Mouse (Mus musculus) embryonic facial prominence, embryonic 14.5 days (tissue): Measurements from ENCODE around the gene Lhx3. TPM values are rescaled to one million over a fixed set of nuclear protein-coding genes. Genes with fewer than 3 reads are reported as not detected.
A peak's percentile ranks its signal among the peaks of the same experiment; 100 is the strongest.

ENCODE experiments used
- ATAC-seq: fragments of 200-750 bp; cut with Nextera tagmentation; 2 replicates; pipeline ENCODE4 v1.8.0; 2017; ENCODE audit warnings: low read depth, moderate number of reproducible peaks, moderate TSS enrichment
- DNase-seq: peaks from one replicate; pipeline ENCODE4 v3.0.0-alpha.2; 2015; ENCODE audit warnings: low spot score
- H3K27ac ChIP-seq: fragments of 300-500 bp; sonication (generic); replicated peaks from 2 replicates; pipeline ENCODE4 v1.5.1; 2014; ENCODE audit warnings: low read depth, mild to moderate bottlenecking, low read length, moderate library complexity
- H3K27me3 ChIP-seq: fragments of 300-500 bp; sonication (generic); replicated peaks from 2 replicates; pipeline ENCODE4 v1.6.1; 2014; ENCODE audit warnings: low read length; ENCODE audit not compliant: control insufficient read depth, insufficient read depth
- H3K36me3 ChIP-seq: fragments of 300-500 bp; sonication (generic); 2 replicates; pipeline ENCODE4 v1.6.1; 2014; ENCODE audit warnings: low read length, mixed read lengths; ENCODE audit not compliant: control insufficient read depth, insufficient read depth
- H3K4me1 ChIP-seq: fragments of 300-500 bp; sonication (generic); 2 replicates; pipeline ENCODE4 v1.6.1; 2014; ENCODE audit warnings: antibody characterized with exemption, low read length; ENCODE audit not compliant: control insufficient read depth, insufficient read depth
- H3K4me2 ChIP-seq: fragments of 300-500 bp; sonication (generic); 2 replicates; pipeline ENCODE4 v1.6.1; 2014; ENCODE audit warnings: low read depth, mild to moderate bottlenecking, low read length, moderate library complexity, mixed read lengths
- H3K4me3 ChIP-seq: fragments of 300-500 bp; sonication (generic); 2 replicates; pipeline ENCODE4 v1.5.1; 2014; ENCODE audit warnings: low read depth, mild to moderate bottlenecking, low read length
- H3K9ac ChIP-seq: fragments of 300-500 bp; sonication (generic); 2 replicates; pipeline ENCODE4 v1.6.1; 2014; ENCODE audit warnings: low read depth, mild to moderate bottlenecking, low read length, moderate library complexity, mixed read lengths
- H3K9me3 ChIP-seq: fragments of 300-500 bp; sonication (generic); 2 replicates; pipeline ENCODE4 v1.6.1; 2016; ENCODE audit warnings: low read length; ENCODE audit not compliant: control insufficient read depth
- WGBS: fragments of 180-500 bp; shearing (Covaris S2); extraction: QIAGEN DNeasy Blood & Tissue Kit; methylation state at CpG from one replicate; pipeline ENCODE4 v1.1.7; 2014; 5-methylcytosine and 5-hydroxymethylcytosine counted together
- polyA plus RNA-seq: library from polyadenylated mRNA; unstranded; fragments of >200 nt; fragmentation: Nextera tagmentation; extraction: Ambion mirVana; gene quantifications from 2 replicates; pipeline ENCODE4 v1.2.1, GENCODE M21; 2014

Lhx3 gene
- polyA plus RNA-seq, 1 experiment from 2014 or later = 1.2 TPM

DNA sequence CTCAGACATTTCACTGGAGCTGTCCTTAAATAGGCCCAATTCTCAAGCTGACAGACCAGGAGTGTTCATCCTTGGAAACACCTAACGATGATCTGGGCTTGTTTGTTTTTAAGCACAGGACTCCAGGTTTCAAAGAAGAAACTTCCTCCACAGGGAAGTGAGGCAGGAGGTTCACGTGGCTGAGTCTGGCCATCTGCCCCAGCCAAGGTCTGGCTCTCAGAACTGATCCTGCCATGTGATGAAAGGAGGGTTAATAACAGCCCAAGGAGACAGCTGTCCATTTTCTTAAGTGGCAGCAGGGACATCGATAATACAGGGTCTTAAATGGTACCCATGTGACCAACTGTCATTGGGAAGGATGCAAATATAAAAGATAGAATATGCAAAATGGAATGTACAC lies 1.5 kb upstream of the Lhx3 start:
- peaks cover 35% of the 10 kb centered on the region for H3K27me3 ChIP-seq
- DNase-seq = no peak
- no peak for ATAC-seq
- no peak overlapping the region for H3K9ac ChIP-seq
- no peak overlapping the region for H3K27ac ChIP-seq
- H3K36me3 ChIP-seq = peaks cover 35% of the 10 kb centered on the region
- no peak overlapping the region for H3K4me3 ChIP-seq
- no peaks in the 10 kb centered on the region for H3K9me3 ChIP-seq
- no peak overlapping the region for H3K4me2 ChIP-seq
- no peaks in the 10 kb centered on the region for H3K4me1 ChIP-seq
- WGBS = 82% methylated on average over 3 of the region's 3 CpGs

GRCm38 (mm10) chr2:26207559-26207958 lies 530 bp downstream of the Lhx3 start:
- no peak overlapping the region for H3K27ac ChIP-seq
- DNase-seq (no peak), ATAC-seq (no peak)
- peaks cover 23% of the 10 kb centered on the region for H3K36me3 ChIP-seq
- no peaks in the 10 kb centered on the region for H3K9me3 ChIP-seq
- H3K4me1 ChIP-seq = no peaks in the 10 kb centered on the region
- WGBS = 3% methylated on average over 9 of the region's 9 CpGs
- peaks cover 55% of the 10 kb centered on the region for H3K27me3 ChIP-seq
- H3K9ac ChIP-seq = no peak overlapping the region
- no peak overlapping the region for H3K4me2 ChIP-seq
- no peak overlapping the region for H3K4me3 ChIP-seq

DNA sequence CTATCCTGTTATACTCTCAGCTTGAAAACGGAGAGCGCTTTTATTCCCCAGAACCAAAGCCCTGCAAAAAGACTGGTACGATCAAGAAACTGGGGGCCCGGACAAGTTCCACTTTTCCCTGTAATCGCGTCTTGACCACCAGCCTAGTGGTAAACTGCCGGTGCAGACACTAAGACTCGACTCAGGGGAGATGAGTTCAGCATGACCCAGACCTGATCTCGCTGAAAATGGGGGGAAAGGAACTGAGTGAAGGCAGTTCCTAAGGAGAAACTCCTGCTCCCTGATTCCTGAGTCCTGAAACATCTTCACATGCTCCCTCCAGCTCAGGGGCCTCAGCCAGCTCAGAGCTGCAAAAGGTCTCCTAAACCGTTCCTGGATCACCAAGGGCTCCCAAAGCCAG lies 2.3 kb downstream of the Lhx3 start:
- Histone ChIP-seq H3K9me3 (no peaks in the 10 kb centered on the region), H3K4me3 (no peak overlapping the region), H3K4me2 (no peak overlapping the region), H3K27me3 (peaks cover 73% of the 10 kb centered on the region), H3K9ac (no peak overlapping the region), H3K36me3 (peaks cover 7% of the 10 kb centered on the region), H3K27ac (no peak overlapping the region), H3K4me1 (no peaks in the 10 kb centered on the region)
- 12% methylated on average over 10 of the region's 10 CpGs for WGBS
- no peak for ATAC-seq
- no peak for DNase-seq

DNA sequence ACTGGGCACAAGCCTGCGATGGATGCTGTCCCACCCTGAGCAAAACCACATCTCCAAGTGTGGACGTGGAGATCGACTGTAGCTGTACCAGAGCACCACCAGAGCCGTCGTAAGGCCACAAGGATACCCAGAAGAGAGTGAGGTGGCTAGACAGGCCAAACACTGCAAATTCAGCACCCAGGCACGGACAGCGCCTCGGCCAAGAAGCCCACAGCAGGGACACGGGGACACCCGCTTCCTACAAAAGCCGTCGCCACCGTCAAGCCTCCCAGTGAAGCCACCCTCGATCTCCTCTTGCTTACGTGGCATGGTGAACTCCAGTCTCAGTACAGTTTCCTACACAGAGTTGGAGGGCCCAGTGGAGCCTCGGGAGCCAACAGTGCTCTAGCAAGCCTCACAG lies 3.0 kb downstream of the Lhx3 start:
- Histone ChIP-seq H3K27me3 (peaks cover 79% of the 10 kb centered on the region), H3K4me3 (no peak overlapping the region), H3K4me2 (no peak overlapping the region), H3K36me3 (0 out of 2 replicates have a peak, but pooled peaks cover under 1% of the 10 kb centered on the region), H3K27ac (no peak overlapping the region), H3K9me3 (no peaks in the 10 kb centered on the region), H3K9ac (no peak overlapping the region), H3K4me1 (no peaks in the 10 kb centered on the region)
- under 1% methylated on average over 16 of the region's 16 CpGs for WGBS
- no peak for ATAC-seq
- DNase-seq = peak; percentile 41

DNA sequence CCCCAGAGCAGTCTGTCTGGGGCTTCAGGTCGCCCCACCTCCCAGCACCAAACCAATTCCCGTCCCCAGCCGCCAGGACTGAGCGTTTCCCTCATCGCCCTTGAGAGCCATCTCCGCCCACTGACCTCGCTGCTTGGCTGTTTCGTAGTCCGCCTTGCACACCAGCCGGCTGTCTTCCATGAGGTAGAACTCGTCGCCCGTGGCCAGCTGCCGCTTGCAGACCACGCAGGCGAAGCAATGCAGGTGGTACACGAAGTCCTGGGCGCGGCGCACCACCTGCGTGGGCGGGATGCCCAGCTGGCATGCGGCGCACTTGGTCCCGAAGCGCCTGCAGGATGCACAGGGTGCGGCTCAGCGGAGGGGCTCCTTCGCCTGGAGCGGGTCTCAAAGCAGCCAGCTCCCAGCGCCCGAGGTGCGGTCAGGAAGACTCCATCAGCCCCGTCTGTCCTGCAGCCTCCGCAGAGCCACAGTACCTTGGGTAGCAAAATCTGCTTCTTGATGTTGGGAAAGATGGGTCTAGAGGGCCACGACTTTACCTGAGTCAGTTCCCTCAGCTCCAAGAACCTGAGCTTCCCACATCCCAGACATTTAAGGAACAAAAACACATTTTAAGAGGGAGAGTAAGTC lies 5.1 kb downstream of the Lhx3 start:
- no peak overlapping the region for H3K4me2 ChIP-seq
- no peaks in the 10 kb centered on the region for H3K4me1 ChIP-seq
- DNase-seq (no peak), ATAC-seq (no peak)
- no peak overlapping the region for H3K9ac ChIP-seq
- no peaks in the 10 kb centered on the region for H3K36me3 ChIP-seq
- WGBS = 2% methylated on average over 31 of the region's 36 CpGs
- no peak overlapping the region for H3K27ac ChIP-seq
- H3K27me3 ChIP-seq = peaks cover 100% of the 10 kb centered on the region
- H3K4me3 ChIP-seq = no peak overlapping the region
- H3K9me3 ChIP-seq = no peaks in the 10 kb centered on the region

DNA sequence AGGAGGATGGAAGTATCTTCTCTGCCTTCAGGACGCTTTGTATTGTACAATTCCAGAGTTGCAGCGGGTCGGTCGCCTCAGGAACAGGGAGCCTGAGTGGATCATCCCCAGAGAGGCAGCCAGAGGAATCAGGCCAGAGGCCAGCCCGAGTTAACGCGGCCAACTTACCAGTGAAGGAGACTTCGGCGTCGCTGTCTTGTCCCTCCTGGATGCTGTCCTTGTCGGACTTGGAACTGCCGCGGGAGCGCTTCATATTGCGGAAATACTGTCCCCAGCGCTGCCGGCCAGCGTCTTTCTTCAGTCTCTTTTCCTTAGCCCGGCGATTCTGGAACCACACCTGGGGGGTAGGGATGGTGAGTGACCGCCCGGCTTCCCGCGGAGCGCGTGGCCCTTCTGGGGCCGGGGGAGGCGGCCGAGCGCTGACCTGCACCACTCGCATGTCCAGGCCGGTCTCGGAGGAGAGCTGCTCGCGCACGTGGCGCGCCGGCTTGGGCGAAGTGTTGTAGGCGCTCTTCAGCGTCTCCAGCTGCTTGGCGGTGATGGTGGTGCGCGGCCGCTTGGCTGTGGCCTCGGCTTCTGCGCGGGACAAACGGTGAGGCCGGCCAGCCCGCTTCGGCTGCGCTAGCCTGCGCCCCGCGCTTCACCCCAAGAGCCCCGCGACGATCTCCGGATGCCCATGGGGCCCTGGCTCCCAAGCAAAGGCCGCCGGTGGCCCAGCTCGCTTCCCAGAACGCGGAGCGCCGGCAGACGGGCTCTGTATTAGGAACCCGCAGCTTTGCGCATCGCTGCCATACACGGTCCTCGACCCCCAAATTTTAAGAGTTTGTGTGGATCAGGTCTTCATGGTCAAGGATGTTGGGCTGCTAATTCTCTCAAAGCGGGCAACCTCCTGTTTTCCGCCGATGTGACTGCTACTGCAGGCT lies 5.9 kb downstream of the Lhx3 start:
- under 1% methylated on average over 51 of the region's 77 CpGs for WGBS
- 0 out of 2 replicates have a peak overlapping the region, but pooled peaks have one; percentile 4 for H3K4me3 ChIP-seq
- H3K4me2 ChIP-seq = no peak overlapping the region
- H3K36me3 ChIP-seq = no peaks in the 10 kb centered on the region
- ATAC-seq = no peak
- no peaks in the 10 kb centered on the region for H3K4me1 ChIP-seq
- DNase-seq = no peak
- H3K9ac ChIP-seq = no peak overlapping the region
- H3K27me3 ChIP-seq = peaks cover 100% of the 10 kb centered on the region
- no peak overlapping the region for H3K27ac ChIP-seq
- no peaks in the 10 kb centered on the region for H3K9me3 ChIP-seq

- peaks cover 100% of the 10 kb centered on the region for H3K27me3 ChIP-seq
- H3K4me2 ChIP-seq = no peak overlapping the region
- WGBS = under 1% methylated on average over 10 of the region's 10 CpGs
- H3K4me3 ChIP-seq = no peak overlapping the region
- no peak overlapping the region for H3K9ac ChIP-seq
- H3K27ac ChIP-seq = no peak overlapping the region
- DNase-seq = no peak
- no peak for ATAC-seq
- no peaks in the 10 kb centered on the region for H3K36me3 ChIP-seq
- H3K9me3 ChIP-seq = no peaks in the 10 kb centered on the region
- H3K4me1 ChIP-seq = no peaks in the 10 kb centered on the region
Measured at GRCm38 (mm10) chr2:26198488-26198887, 9.6 kb downstream of the Lhx3 start.

- H3K27ac ChIP-seq = no peak overlapping the region
- H3K4me3 ChIP-seq = no peak overlapping the region
- peaks cover 79% of the 10 kb centered on the region for H3K27me3 ChIP-seq
- ATAC-seq (no peak), DNase-seq (no peak)
- H3K4me1 ChIP-seq = no peaks in the 10 kb centered on the region
- H3K9me3 ChIP-seq = no peaks in the 10 kb centered on the region
- H3K36me3 ChIP-seq = no peaks in the 10 kb centered on the region
- WGBS = 36% methylated on average over 7 of the region's 7 CpGs
- no peak overlapping the region for H3K4me2 ChIP-seq
- no peak overlapping the region for H3K9ac ChIP-seq
Measured at GRCm38 (mm10) chr2:26194552-26195339, 13.3 kb downstream of the Lhx3 start.
